Mouse (Mus musculus): ENCODE results near the gene Hcar1.

Gene Hcar1

DNA sequence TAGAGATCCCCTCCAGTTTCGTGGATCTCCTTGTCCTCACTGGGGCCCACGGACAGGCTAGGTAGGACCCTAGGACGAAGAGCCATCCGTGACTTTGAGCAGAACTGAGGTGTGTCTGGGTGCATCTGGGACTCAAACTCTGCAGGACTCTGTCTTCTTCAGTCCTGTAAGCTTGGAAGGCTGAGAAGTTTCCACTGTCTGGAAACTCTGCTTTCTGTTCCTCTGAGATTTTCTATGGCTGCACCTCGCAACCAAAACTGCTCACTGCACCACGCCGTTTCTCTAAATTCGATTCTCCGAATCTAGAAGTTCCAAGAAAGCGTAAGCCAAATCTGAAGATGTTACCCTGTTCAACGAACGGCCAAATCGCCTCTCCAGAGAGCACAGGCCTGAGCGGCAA, 15.9 kb downstream of the Hcar1 start:
- DNase-seq (ENCODE audit: low spot score), result no peak

- DNase-seq (ENCODE audit: low spot score), result no peak
Observed at GRCm38 (mm10) chr5:123862374-123863350, 17.2 kb downstream of the Hcar1 start.

DNA sequence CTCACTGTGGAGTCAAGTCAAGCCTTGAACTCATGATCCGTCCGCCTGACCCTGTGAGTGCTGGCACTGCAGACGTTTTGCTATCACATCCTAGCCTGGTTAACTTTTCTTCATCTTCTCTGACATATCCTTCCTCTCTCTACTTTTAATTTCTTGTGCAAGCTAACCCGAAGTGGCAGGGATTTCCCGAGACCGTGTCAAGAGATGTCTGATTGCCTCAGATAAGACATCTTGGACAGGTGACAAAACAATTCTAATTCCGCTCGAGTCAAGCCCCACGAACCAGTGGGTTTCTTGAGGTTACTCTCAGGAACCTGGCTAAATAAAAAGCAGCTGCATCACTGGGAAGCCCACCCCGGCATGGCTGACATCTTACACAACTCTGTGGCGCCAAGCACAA, 21.0 kb downstream of the Hcar1 start:
- no peak for DNase-seq (ENCODE audit: low spot score)

GRCm38 (mm10) chr5:123854511-123854910, 25.3 kb downstream of the Hcar1 start:
- DNase-seq (ENCODE audit: low spot score), result no peak

DNA sequence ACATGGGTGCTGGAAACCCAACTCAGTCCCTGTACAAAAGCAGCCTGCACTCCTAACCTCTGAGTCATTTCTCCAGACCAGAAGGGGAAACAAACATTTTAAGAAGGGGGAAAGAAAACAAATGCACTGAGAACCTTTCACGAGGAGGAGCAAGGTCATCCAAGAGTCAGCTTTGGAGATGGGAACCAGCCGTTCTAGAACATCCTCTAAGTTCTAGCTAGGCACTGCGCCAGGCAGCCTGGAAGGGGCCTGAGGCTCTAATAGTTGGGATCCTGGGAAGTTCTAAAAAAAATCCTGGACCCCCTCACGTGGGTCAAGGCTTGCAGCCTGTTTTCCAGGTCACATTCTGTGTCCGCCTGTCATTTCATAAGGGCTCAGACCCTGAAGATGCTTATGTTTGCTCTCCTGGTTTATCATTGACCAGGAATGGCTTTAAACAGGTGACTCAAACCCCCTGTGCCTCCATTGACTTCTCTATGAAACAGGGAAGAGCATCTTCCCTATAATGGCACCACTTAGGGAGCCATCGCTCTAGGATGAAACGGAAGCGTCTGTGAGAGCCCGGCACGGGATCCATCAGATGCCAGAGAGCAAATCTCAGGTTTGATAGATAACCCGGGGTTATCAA, 25.8 kb downstream of the Hcar1 start:
- no peak for DNase-seq (ENCODE audit: low spot score)

DNA sequence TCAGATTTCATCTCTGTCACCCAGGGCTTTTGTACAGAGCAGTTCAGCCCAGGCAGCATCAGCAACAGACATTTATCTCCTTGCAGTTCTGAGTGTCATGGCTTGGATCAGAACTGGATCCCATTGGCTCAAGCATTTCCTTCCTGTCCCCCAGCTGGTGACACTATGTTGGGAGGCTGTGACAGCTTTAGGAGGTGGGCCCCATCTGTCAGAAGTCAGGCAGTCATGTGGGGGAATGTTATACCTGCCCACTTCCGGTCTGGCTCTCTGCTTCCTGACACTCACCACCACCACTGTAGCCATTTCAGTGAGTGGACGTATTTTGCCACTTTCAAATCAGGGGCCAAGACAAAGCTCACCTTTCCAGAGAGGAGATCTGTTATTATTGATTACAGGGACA, 28.4 kb downstream of the Hcar1 start:
- no peak for DNase-seq (ENCODE audit: low spot score)

GRCm38 (mm10) chr5:123844316-123844715, 35.5 kb downstream of the Hcar1 start:
- no peak for DNase-seq (ENCODE audit: low spot score)

DNA sequence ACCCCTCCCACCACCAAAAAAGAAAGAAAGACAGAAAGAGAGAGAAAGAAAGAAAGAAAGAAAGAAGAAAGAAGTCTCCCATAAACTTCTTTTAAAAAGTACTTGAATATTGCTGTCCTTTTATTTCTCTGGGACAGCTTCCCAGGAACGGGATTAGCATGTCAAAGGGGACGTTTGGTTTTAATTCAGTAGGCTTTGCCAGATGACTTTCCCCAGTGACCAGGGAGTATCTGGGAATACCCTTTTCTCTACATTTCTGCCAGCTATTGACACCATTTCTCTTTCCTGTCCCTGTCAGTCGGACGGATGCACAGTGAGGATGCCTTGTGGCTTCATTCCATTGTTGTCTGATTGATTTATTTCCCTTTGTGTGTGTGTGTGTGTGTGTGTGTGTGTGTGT, 36.0 kb downstream of the Hcar1 start:
- DNase-seq (ENCODE audit: low spot score), result no peak

DNA sequence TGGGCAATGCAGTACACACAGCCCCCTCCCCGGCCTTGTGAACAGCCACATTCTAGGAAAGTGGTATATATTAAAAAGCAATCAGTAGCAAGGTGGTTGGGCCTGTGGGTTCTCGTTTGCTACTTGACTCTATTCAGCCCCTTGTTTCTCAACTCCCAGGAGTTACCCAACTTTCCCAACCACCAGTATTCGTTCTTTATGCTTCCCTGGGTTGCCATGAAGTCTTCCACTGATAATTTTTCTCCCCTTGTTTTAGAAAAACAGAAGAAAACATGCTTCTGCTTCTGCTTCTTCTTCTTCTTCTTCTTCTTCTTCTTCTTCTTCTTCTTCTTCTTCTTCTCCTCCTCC, 36.9 kb downstream of the Hcar1 start:
- DNase-seq (ENCODE audit: low spot score), result no peak

GRCm38 (mm10) chr5:123842221-123842934, 37.4 kb downstream of the Hcar1 start:
- DNase-seq (ENCODE audit: low spot score), result no peak

DNA sequence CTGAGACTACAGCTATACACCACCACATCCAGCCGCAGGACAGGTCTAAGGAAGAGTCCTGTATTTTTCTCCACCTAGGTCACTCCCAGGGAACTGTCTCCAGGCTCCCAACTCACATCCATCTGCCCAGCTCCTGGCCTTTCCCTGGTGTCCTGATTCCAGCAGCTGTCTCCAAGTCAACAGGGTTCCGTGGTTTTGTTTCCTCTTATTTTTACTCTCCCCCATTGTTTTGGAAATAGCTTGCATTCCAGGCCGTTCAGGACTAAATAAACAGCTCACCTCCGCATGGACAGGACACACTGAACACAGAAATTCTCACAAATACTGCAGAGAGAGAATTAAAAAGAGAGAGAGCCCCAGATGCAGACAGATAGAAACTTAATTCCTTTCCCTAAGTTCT, 42.4 kb downstream of the Hcar1 start:
- no peak for DNase-seq (ENCODE audit: low spot score)

DNA sequence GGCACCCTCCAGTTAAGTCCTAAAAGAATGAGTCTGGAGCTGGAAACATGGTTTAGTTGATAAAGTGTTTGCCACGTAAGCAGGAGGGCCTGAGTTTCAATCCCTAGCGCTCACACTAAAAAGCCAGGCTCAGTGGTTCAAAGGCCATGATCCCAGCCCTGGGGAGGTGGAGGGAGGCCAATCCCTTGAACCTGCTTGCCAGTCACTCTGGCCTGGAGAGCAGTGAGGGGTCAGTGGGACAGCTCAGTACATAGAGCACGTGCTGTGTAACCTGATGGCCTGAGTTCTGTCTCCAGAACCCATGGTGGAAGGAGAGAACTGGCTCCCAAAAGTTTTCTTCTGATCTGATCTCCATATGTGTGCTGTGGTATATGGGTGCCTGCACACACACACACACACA, 45.0 kb downstream of the Hcar1 start:
- DNase-seq (ENCODE audit: low spot score), result no peak

GRCm38 (mm10) chr5:123832309-123832708, 47.5 kb downstream of the Hcar1 start:
- no peak for DNase-seq (ENCODE audit: low spot score)

DNA sequence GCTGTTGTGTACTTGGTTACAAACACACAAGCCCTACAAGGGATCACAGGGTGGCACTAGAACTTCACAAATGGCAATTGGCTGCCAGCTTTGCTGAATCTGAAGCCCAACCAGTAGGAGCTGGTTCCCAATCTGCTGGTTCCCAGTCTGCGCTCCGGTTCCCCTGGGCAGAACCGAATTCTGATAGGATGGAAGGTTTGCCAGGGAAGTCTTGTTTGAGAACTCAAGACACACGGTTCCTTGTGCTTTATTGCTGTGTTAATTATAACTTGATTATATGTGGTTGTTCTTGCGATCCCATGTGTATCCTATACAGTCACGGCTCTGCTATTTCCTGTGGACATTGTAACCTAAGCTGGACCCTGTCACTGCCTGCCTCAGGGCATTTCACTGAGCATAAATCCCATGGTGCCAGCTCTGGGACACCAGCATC, 52.1 kb downstream of the Hcar1 start:
- DNase-seq (ENCODE audit: low spot score), result no peak

Measured in ovary, adult 18-20 months (tissue).